Mouse (Mus musculus): ENCODE results near the gene Lpcat1. TPM values are rescaled to one million over a fixed set of nuclear protein-coding genes. Genes with fewer than 3 reads are reported as not detected.

The Lpcat1 gene
- polyA plus RNA-seq, 1 experiment from 2014 or later, result 60.4 TPM

GRCm38 (mm10) chr13:73469257-73469967 is 2.4 kb downstream of the Lpcat1 start:
- no peaks in the 10 kb centered on the region for H3K36me3 ChIP-seq

GRCm38 (mm10) chr13:73472481-73472880 is 5.5 kb downstream of the Lpcat1 start:
- no peaks in the 10 kb centered on the region for H3K9me3 ChIP-seq
- no peak for ATAC-seq (ENCODE audit: low FRiP score, low read depth)
- no peaks in the 10 kb centered on the region for H3K27me3 ChIP-seq (replicated peaks)
- WGBS, result 84% methylated on average over 3 of the region's 3 CpGs
- no peak overlapping the region for H3K4me3 ChIP-seq
- peaks cover 5% of the 10 kb centered on the region; the same call in 1 of the 2 replicates for H3K36me3 ChIP-seq
- H3K9ac ChIP-seq, result no peak overlapping the region
- no peak overlapping the region for H3K27ac ChIP-seq
- no peak overlapping the region for H3K4me2 ChIP-seq (replicated peaks)
- H3K4me1 ChIP-seq, result peaks cover 25% of the 10 kb centered on the region

More at GRCm38 (mm10) chr13:73469257-73469967, 2.4 kb downstream of the Lpcat1 start:
- 80% methylated on average over 9 of the region's 9 CpGs for WGBS
- Histone ChIP-seq H3K9me3 (no peaks in the 10 kb centered on the region), H3K9ac (no peak overlapping the region), H3K4me1 (peaks cover 22% of the 10 kb centered on the region), H3K4me3 (no peak overlapping the region), H3K27ac (no peak overlapping the region), H3K27me3 (replicated peaks) (no peaks in the 10 kb centered on the region), H3K4me2 (replicated peaks) (peak overlapping the region; percentile 95; the same call in 1 of the 2 replicates)
- ATAC-seq (ENCODE audit: low FRiP score, low read depth), result no peak

GRCm38 (mm10) chr13:73473746-73474145 is 6.7 kb downstream of the Lpcat1 start:
- no peak for ATAC-seq (ENCODE audit: low FRiP score, low read depth)
- Histone ChIP-seq H3K27me3 (replicated peaks) (no peaks in the 10 kb centered on the region), H3K9ac (no peak overlapping the region), H3K4me3 (no peak overlapping the region), H3K36me3 (peaks cover 5% of the 10 kb centered on the region; the same call in 1 of the 2 replicates), H3K4me2 (replicated peaks) (no peak overlapping the region), H3K27ac (no peak overlapping the region), H3K9me3 (no peaks in the 10 kb centered on the region), H3K4me1 (peaks cover 13% of the 10 kb centered on the region)
- WGBS, result 91% methylated on average over 2 of the region's 2 CpGs

GRCm38 (mm10) chr13:73474163-73474562 is 7.2 kb downstream of the Lpcat1 start:
- WGBS, result 92% methylated on average over 6 of the region's 6 CpGs
- Histone ChIP-seq H3K27ac (no peak overlapping the region), H3K4me2 (replicated peaks) (no peak overlapping the region), H3K4me3 (no peak overlapping the region), H3K9ac (no peak overlapping the region), H3K4me1 (peaks cover 9% of the 10 kb centered on the region; the same call in 1 of the 2 replicates), H3K9me3 (no peaks in the 10 kb centered on the region), H3K36me3 (peaks cover 5% of the 10 kb centered on the region; the same call in 1 of the 2 replicates), H3K27me3 (replicated peaks) (no peaks in the 10 kb centered on the region)
- ATAC-seq (ENCODE audit: low FRiP score, low read depth), result no peak

GRCm38 (mm10) chr13:73475058-73475980 is 8.3 kb downstream of the Lpcat1 start:
- H3K36me3 ChIP-seq, result peaks cover 5% of the 10 kb centered on the region; the same call in 1 of the 2 replicates
- peaks cover 3% of the 10 kb centered on the region; the same call in 1 of the 2 replicates for H3K4me1 ChIP-seq
- H3K27me3 ChIP-seq (replicated peaks), result no peaks in the 10 kb centered on the region
- ATAC-seq (ENCODE audit: low FRiP score, low read depth), result no peak
- H3K9me3 ChIP-seq, result no peaks in the 10 kb centered on the region
- no peak overlapping the region for H3K9ac ChIP-seq
- H3K27ac ChIP-seq, result no peak overlapping the region
- 93% methylated on average over 12 of the region's 12 CpGs for WGBS
- H3K4me2 ChIP-seq (replicated peaks), result no peak overlapping the region
- no peak overlapping the region for H3K4me3 ChIP-seq

GRCm38 (mm10) chr13:73476259-73476658 is 9.3 kb downstream of the Lpcat1 start:
- H3K4me1 ChIP-seq, result peaks cover 3% of the 10 kb centered on the region; the same call in 1 of the 2 replicates
- no peaks in the 10 kb centered on the region for H3K27me3 ChIP-seq (replicated peaks)
- no peak overlapping the region for H3K4me2 ChIP-seq (replicated peaks)
- no peak overlapping the region for H3K4me3 ChIP-seq
- no peak overlapping the region for H3K27ac ChIP-seq
- no peak overlapping the region for H3K9ac ChIP-seq
- H3K9me3 ChIP-seq, result no peaks in the 10 kb centered on the region
- 88% methylated on average over 5 of the region's 5 CpGs for WGBS
- ATAC-seq (ENCODE audit: low FRiP score, low read depth), result no peak
- peaks cover 5% of the 10 kb centered on the region; the same call in 1 of the 2 replicates for H3K36me3 ChIP-seq

- Histone ChIP-seq H3K4me3 (no peak overlapping the region), H3K9ac (no peak overlapping the region), H3K27me3 (replicated peaks) (no peaks in the 10 kb centered on the region), H3K9me3 (no peaks in the 10 kb centered on the region), H3K4me1 (peaks cover 3% of the 10 kb centered on the region; the same call in 1 of the 2 replicates), H3K27ac (no peak overlapping the region), H3K36me3 (peaks cover 5% of the 10 kb centered on the region; the same call in 1 of the 2 replicates), H3K4me2 (replicated peaks) (no peak overlapping the region)
- no peak for ATAC-seq (ENCODE audit: low FRiP score, low read depth)
- 87% methylated on average over 8 of the region's 8 CpGs for WGBS
These were observed 9.8 kb downstream of the Lpcat1 start for GRCm38 (mm10) chr13:73476796-73477195.

- no peak overlapping the region for H3K4me2 ChIP-seq (replicated peaks)
- H3K4me3 ChIP-seq, result no peak overlapping the region
- no peak for ATAC-seq (ENCODE audit: low FRiP score, low read depth)
- H3K9ac ChIP-seq, result no peak overlapping the region
- no peak overlapping the region for H3K27ac ChIP-seq
- 84% methylated on average over 2 of the region's 2 CpGs for WGBS
- H3K36me3 ChIP-seq, result peaks cover 5% of the 10 kb centered on the region; the same call in 1 of the 2 replicates
- H3K4me1 ChIP-seq, result peaks cover 3% of the 10 kb centered on the region; the same call in 1 of the 2 replicates
- no peaks in the 10 kb centered on the region for H3K9me3 ChIP-seq
- H3K27me3 ChIP-seq (replicated peaks), result no peaks in the 10 kb centered on the region
These were observed 10.8 kb downstream of the Lpcat1 start for GRCm38 (mm10) chr13:73477841-73478240.

- 85% methylated on average over 7 of the region's 7 CpGs for WGBS
- ATAC-seq (ENCODE audit: low FRiP score, low read depth), result no peak
- no peaks in the 10 kb centered on the region for H3K27me3 ChIP-seq (replicated peaks)
These were observed 15.5 kb downstream of the Lpcat1 start for GRCm38 (mm10) chr13:73482476-73482875.

GRCm38 (mm10) chr13:73483331-73483730 is 16.3 kb downstream of the Lpcat1 start:
- H3K36me3 ChIP-seq, result peaks cover 20% of the 10 kb centered on the region
- no peak overlapping the region for H3K27ac ChIP-seq
- no peak overlapping the region for H3K9ac ChIP-seq
- no peaks in the 10 kb centered on the region for H3K27me3 ChIP-seq (replicated peaks)
- H3K4me1 ChIP-seq, result no peaks in the 10 kb centered on the region
- ATAC-seq (ENCODE audit: low FRiP score, low read depth), result no peak
- 0 out of 2 replicates have a peak, but pooled peaks cover 4% of the 10 kb centered on the region for H3K9me3 ChIP-seq
- H3K4me3 ChIP-seq, result no peak overlapping the region
- no peak overlapping the region for H3K4me2 ChIP-seq (replicated peaks)
- 96% methylated on average over 6 of the region's 6 CpGs for WGBS

More at GRCm38 (mm10) chr13:73482476-73482875, 15.5 kb downstream of the Lpcat1 start:
- Histone ChIP-seq H3K4me1 (no peaks in the 10 kb centered on the region), H3K4me3 (no peak overlapping the region), H3K27ac (no peak overlapping the region), H3K36me3 (peaks cover 20% of the 10 kb centered on the region), H3K4me2 (replicated peaks) (no peak overlapping the region), H3K9me3 (0 out of 2 replicates have a peak, but pooled peaks cover 4% of the 10 kb centered on the region), H3K9ac (no peak overlapping the region)

- Histone ChIP-seq H3K9me3 (0 out of 2 replicates have a peak, but pooled peaks cover 4% of the 10 kb centered on the region), H3K27me3 (replicated peaks) (no peaks in the 10 kb centered on the region), H3K4me3 (no peak overlapping the region), H3K36me3 (peaks cover 25% of the 10 kb centered on the region), H3K4me1 (no peaks in the 10 kb centered on the region), H3K4me2 (replicated peaks) (no peak overlapping the region), H3K9ac (no peak overlapping the region), H3K27ac (no peak overlapping the region)
- 85% methylated on average over 5 of the region's 5 CpGs for WGBS
- no peak for ATAC-seq (ENCODE audit: low FRiP score, low read depth)
These were observed 17.2 kb downstream of the Lpcat1 start for GRCm38 (mm10) chr13:73484171-73484570.

GRCm38 (mm10) chr13:73488105-73488504 is 21.1 kb downstream of the Lpcat1 start:
- WGBS, result 71% methylated on average over 3 of the region's 3 CpGs

More at GRCm38 (mm10) chr13:73488105-73488504, 21.1 kb downstream of the Lpcat1 start:
- Histone ChIP-seq H3K36me3 (peaks cover 56% of the 10 kb centered on the region), H3K27me3 (replicated peaks) (no peaks in the 10 kb centered on the region), H3K9ac (no peak overlapping the region), H3K4me3 (no peak overlapping the region), H3K9me3 (0 out of 2 replicates have a peak, but pooled peaks cover 4% of the 10 kb centered on the region), H3K4me2 (replicated peaks) (no peak overlapping the region), H3K4me1 (no peaks in the 10 kb centered on the region), H3K27ac (no peak overlapping the region)
- ATAC-seq (ENCODE audit: low FRiP score, low read depth), result no peak

Measured in neural tube, embryonic 12.5 days (tissue).